Mouse (Mus musculus) stomach, embryonic 16.5 days (tissue): Measurements from ENCODE around the gene Ppip5k2. TPM values are rescaled to one million over a fixed set of nuclear protein-coding genes. Genes with fewer than 3 reads are reported as not detected.
"Not testable (repeated sequence)": the region's sequence is repeated elsewhere in the genome, so short reads cannot be mapped to it uniquely, and the experiment has no call there.

ENCODE experiments used
- ATAC-seq: fragments of 200-750 bp; cut with Nextera tagmentation; 2 replicates; pipeline ENCODE4 v1.8.0; 2017; ENCODE audit warnings: moderate number of reproducible peaks, moderate TSS enrichment; ENCODE audit not compliant: insufficient read depth, low FRiP score
- H3K27ac ChIP-seq: fragments of 300-500 bp; sonication (generic); 2 replicates; pipeline ENCODE4 v1.5.1; 2014; ENCODE audit warnings: low read length
- H3K27me3 ChIP-seq: fragments of 300-500 bp; sonication (generic); 2 replicates; pipeline ENCODE4 v1.6.1; 2014; ENCODE audit warnings: low read length, control low read depth, mixed read lengths; ENCODE audit not compliant: control insufficient read depth, insufficient read depth
- H3K36me3 ChIP-seq: fragments of 300-500 bp; sonication (generic); 2 replicates; pipeline ENCODE4 v1.6.1; 2014; ENCODE audit warnings: low read length; ENCODE audit not compliant: control insufficient read depth, insufficient read depth
- H3K4me1 ChIP-seq: fragments of 300-500 bp; sonication (generic); 2 replicates; pipeline ENCODE4 v1.6.1; 2014; ENCODE audit warnings: low read length, control low read depth, mixed read lengths; ENCODE audit not compliant: control insufficient read depth, insufficient read depth
- H3K4me2 ChIP-seq: fragments of 300-500 bp; sonication (generic); 2 replicates; pipeline ENCODE4 v1.6.1; 2014; ENCODE audit warnings: low read depth, low read length, mixed read lengths
- H3K4me3 ChIP-seq: fragments of 300-500 bp; sonication (generic); replicated peaks from 2 replicates; pipeline ENCODE4 v1.5.1; 2014; ENCODE audit warnings: mild to moderate bottlenecking, low read length
- H3K9ac ChIP-seq: fragments of 300-500 bp; sonication (generic); 2 replicates; pipeline ENCODE4 v1.6.1; 2014; ENCODE audit warnings: low read length
- H3K9me3 ChIP-seq: fragments of 300-500 bp; sonication (generic); replicated peaks from 2 replicates; pipeline ENCODE4 v1.6.1; 2016; ENCODE audit warnings: low read length, control low read depth; ENCODE audit not compliant: control insufficient read depth
- WGBS: fragments of 180-500 bp; shearing (Covaris S2); extraction: QIAGEN DNeasy Blood & Tissue Kit; methylation state at CpG from one replicate; pipeline ENCODE4 v1.1.7; 2014; 5-methylcytosine and 5-hydroxymethylcytosine counted together
- polyA plus RNA-seq: library from polyadenylated mRNA; unstranded; fragments of >200 nt; fragmentation: Nextera tagmentation; extraction: Ambion mirVana; gene quantifications from 2 replicates; pipeline ENCODE4 v1.2.1, GENCODE M21; 2015

The Ppip5k2 gene
- polyA plus RNA-seq, 1 experiment from 2014 or later: 31.0 TPM

DNA sequence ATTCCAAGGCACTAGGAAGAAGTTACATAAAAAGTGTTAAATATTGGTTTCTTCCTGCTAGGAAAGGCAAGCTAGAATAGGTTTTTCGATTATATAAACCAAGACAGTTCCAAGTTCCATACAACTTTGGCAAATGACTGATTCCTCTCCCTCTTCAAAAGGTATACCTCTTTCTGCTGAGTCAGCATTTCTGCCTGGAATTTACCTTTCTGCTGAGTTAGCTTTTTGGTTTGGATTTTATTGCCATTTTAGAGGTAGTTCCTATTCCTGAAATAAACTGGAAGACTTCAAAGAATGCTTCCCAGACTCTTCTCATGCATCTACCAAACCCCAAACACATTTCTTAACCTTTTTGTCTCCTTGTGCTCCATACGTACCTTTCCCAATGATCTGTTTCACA lies 2.1 kb downstream of the Ppip5k2 start:
- Histone ChIP-seq H3K4me2 (peak overlapping the region; percentile 31; the same call in 1 of the 2 replicates), H3K9me3 (no peaks in the 10 kb centered on the region), H3K4me1 (peaks cover 8% of the 10 kb centered on the region; the same call in 1 of the 2 replicates), H3K36me3 (no peaks in the 10 kb centered on the region), H3K9ac (no peak overlapping the region), H3K27me3 (no peaks in the 10 kb centered on the region), H3K4me3 (no peak overlapping the region), H3K27ac (no peak overlapping the region)
- 75% methylated on average over 2 of the region's 2 CpGs for WGBS
- no peak for ATAC-seq

DNA sequence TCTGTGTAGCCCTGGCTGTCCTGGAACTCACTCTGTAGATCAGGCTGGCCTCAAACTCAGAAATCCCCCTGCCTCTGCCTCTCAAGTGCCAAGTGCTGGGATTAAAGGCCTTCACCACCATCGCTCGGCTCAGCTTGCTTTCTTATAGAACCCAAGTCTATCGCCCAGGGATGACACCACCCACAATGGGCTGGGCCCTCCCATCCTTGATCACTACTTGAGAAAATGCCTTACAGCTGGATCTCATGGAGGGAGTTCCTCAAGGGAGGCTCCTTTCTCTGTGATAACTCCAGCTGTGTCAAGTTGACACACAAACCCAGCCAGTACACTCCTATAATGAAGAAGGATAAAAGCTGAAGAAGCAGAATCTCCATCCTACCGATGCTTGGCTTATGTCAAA lies 4.5 kb downstream of the Ppip5k2 start:
- not testable (repeated sequence) for H3K4me1 ChIP-seq, H3K27ac ChIP-seq, H3K36me3 ChIP-seq, ATAC-seq, H3K4me2 ChIP-seq, H3K9ac ChIP-seq, H3K27me3 ChIP-seq, H3K9me3 ChIP-seq, H3K4me3 ChIP-seq
- WGBS: 79% methylated on average over 4 of the region's 4 CpGs

DNA sequence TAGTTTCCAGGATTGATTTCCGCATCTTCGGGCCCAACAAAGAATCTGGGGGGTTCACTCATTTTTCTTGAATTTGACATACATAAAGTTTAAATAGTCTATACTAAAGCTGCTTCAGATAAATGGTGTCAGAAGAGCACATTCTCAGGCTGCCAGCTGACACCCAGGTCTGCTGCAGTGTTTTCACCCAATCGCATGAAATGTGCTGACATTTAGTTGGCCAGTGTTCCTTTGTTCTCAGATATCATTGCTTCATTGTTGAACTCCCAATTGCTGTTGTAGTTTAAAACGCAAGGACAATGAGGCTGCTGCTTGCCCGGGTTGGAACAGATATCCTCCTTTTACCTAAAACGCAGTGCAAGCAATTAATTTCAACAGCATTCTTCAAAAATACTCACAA lies 8.7 kb downstream of the Ppip5k2 start:
- Histone ChIP-seq H3K27me3 (no peaks in the 10 kb centered on the region), H3K4me2 (no peak overlapping the region), H3K9me3 (no peaks in the 10 kb centered on the region), H3K4me1 (no peaks in the 10 kb centered on the region), H3K4me3 (no peak overlapping the region), H3K36me3 (no peaks in the 10 kb centered on the region), H3K9ac (no peak overlapping the region), H3K27ac (no peak overlapping the region)
- WGBS: 80% methylated on average over 6 of the region's 6 CpGs
- no peak for ATAC-seq

DNA sequence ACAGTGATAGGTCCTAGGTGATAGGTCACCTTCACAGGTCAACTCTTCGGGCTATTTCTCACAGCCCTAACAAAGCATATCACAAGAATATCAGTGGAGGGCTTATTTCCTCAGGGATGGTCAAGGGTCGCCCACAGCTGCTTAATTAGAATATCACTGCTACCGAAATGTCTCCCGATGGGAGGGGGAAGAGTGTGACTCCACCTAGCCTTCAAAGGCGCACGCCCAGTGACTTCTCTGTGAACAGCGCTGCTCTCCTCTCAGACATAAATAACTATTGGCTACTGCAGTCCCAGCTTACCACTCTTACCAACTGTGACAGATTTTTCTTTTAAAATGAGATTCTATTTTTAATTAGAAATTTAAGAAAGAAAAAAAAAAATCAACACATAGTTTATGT lies 9.6 kb downstream of the Ppip5k2 start:
- H3K9me3 ChIP-seq: no peaks in the 10 kb centered on the region
- 62% methylated on average over 7 of the region's 7 CpGs for WGBS
- no peak for ATAC-seq

DNA sequence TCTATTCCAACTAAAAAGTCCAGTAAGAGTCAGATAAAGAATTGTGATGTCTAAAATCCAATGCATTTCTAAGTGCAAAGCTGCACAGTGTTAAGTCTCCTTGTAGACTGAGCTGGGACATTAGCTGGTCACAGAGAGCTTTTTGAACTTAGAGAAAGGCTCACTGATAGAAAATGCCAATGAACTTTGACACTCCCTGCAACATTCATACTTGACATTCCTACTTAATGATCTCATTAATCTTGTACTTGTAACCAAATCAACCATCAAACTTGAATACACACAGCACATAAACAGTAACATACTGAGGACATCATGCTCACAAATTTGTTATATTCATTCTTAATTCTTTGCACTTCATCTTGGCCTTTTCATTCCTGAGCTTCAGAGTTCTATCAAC lies 10.4 kb downstream of the Ppip5k2 start:
- no peak for ATAC-seq
- Histone ChIP-seq H3K36me3 (peaks cover 4% of the 10 kb centered on the region; the same call in 1 of the 2 replicates), H3K27ac (no peak overlapping the region), H3K4me2 (no peak overlapping the region), H3K9ac (no peak overlapping the region), H3K9me3 (no peaks in the 10 kb centered on the region), H3K4me1 (no peaks in the 10 kb centered on the region), H3K27me3 (no peaks in the 10 kb centered on the region), H3K4me3 (no peak overlapping the region)

More for the DNA sequence above, 9.6 kb downstream of the Ppip5k2 start:
- Histone ChIP-seq H3K4me1 (no peaks in the 10 kb centered on the region), H3K27me3 (no peaks in the 10 kb centered on the region), H3K27ac (no peak overlapping the region), H3K4me3 (no peak overlapping the region), H3K4me2 (no peak overlapping the region), H3K36me3 (no peaks in the 10 kb centered on the region), H3K9ac (no peak overlapping the region)

DNA sequence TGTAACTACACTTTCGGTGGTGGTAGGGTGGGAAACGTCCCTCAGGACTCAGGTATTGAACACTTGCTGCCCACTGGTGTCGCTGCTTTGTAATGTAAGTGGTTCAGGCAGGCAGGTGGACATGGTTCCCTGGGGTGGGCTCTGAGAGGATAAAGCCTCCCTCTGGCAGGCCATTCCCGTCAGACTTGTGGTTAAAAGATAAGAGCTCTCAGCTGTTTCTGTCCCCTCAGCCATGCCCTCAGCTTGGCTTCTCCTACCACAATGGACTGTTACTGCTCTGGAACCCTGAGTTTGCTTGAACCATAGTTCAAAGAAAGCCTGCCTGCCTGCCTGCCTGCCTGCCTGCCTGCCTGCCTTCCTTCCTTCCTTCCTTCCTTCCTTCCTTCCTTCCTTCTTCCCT lies 15.8 kb downstream of the Ppip5k2 start:
- peaks cover 5% of the 10 kb centered on the region; the same call in 1 of the 2 replicates for H3K36me3 ChIP-seq
- no peak for ATAC-seq
- 65% methylated on average over 4 of the region's 4 CpGs for WGBS
- H3K27me3 ChIP-seq: no peaks in the 10 kb centered on the region
- H3K4me2 ChIP-seq: no peak overlapping the region
- H3K4me1 ChIP-seq: no peaks in the 10 kb centered on the region
- no peak overlapping the region for H3K27ac ChIP-seq
- no peak overlapping the region for H3K9ac ChIP-seq
- H3K9me3 ChIP-seq: no peaks in the 10 kb centered on the region
- no peak overlapping the region for H3K4me3 ChIP-seq

DNA sequence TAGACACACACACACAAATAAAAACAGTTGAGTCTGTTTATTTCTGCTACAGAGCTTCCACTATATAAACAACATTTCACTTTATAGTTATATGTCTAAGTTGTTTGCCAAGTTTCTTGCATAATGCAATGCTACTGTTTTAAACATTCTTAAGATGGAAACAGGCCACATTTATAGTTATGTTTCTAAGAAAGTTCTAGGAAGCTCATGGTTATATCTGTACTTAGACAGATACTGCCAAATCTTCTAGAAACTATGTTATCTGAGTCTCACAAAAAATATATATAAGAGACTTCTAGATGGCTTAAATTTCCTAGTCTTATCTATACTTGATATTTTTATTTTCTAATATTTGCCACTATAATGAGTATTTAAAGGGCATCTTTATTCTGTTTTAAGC lies 17.0 kb downstream of the Ppip5k2 start:
- Histone ChIP-seq H3K9ac (no peak overlapping the region), H3K4me1 (no peaks in the 10 kb centered on the region), H3K4me3 (no peak overlapping the region), H3K36me3 (peaks cover 7% of the 10 kb centered on the region; the same call in 1 of the 2 replicates), H3K4me2 (no peak overlapping the region), H3K9me3 (no peaks in the 10 kb centered on the region), H3K27ac (no peak overlapping the region), H3K27me3 (no peaks in the 10 kb centered on the region)
- no peak for ATAC-seq

DNA sequence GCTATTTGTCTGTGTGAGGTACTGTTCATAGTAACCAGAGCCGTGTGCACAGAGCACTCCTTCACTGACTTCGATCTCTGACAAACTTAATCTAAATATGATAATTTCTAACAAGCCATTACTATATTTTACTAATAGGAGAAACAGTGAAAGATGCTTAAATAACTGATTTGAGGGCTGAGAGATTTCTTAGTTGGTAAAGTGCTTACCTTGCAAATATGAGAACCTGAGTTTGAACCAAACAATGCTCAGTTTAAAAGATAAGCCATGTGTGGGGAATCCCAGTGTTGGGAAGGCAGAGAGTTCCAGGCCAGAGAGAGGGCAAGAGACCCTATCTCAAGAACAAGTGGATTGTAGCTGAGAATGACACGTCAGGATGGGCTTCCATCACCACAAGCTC lies 22.0 kb downstream of the Ppip5k2 start:
- Histone ChIP-seq H3K9me3 (no peaks in the 10 kb centered on the region), H3K27ac (no peak overlapping the region), H3K4me2 (no peak overlapping the region), H3K36me3 (peaks cover 10% of the 10 kb centered on the region; the same call in 1 of the 2 replicates), H3K9ac (no peak overlapping the region), H3K27me3 (no peaks in the 10 kb centered on the region), H3K4me1 (no peaks in the 10 kb centered on the region), H3K4me3 (no peak overlapping the region)
- no peak for ATAC-seq
- 88% methylated on average over 3 of the region's 3 CpGs for WGBS

DNA sequence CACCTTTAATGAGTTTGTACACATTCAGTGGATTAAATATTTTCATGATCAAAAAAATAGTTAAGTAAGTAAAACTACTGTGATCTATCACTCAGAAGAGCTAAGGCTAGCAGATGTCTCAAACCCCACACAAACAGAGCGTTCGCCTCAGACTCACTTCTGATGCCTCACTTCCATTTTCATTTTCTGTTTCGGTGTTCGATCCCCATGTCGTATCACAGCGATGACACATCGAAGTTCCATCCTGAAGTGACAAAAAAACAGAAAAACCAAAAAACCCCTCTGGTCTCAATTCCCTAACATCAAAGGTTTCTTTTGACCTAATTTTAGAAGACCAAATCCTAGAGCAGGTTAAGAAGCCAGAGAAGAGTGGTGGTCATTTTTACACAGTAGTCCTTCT lies 23.9 kb downstream of the Ppip5k2 start:
- no peak overlapping the region for H3K4me3 ChIP-seq
- H3K4me2 ChIP-seq: no peak overlapping the region
- ATAC-seq: no peak
- H3K27ac ChIP-seq: no peak overlapping the region
- H3K4me1 ChIP-seq: no peaks in the 10 kb centered on the region
- no peaks in the 10 kb centered on the region for H3K27me3 ChIP-seq
- H3K36me3 ChIP-seq: peaks cover 10% of the 10 kb centered on the region; the same call in 1 of the 2 replicates
- no peak overlapping the region for H3K9ac ChIP-seq
- 93% methylated on average over 7 of the region's 7 CpGs for WGBS
- no peaks in the 10 kb centered on the region for H3K9me3 ChIP-seq

DNA sequence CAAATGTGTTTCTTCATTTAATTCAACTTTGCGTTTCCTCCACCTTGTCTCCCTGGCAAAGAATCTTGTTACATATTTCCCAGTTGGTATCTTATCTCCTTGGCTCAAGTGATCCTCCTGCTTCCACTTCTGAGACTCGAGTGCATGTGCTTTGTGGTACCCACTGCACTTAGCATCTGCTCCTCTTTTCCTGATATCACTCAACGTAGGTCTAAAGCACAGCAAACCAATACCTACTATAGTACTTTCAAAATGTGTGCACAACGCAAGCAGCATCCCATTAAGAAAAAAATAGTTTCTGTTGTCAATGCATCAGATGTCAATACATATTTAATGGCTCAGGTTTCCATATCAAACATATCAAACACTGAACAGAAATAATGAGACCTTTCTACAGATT lies 24.5 kb downstream of the Ppip5k2 start:
- WGBS: 85% methylated on average over 4 of the region's 4 CpGs
- no peak for ATAC-seq
- H3K27ac ChIP-seq: no peak overlapping the region
- no peaks in the 10 kb centered on the region for H3K27me3 ChIP-seq
- H3K4me3 ChIP-seq: no peak overlapping the region
- H3K4me2 ChIP-seq: no peak overlapping the region
- no peaks in the 10 kb centered on the region for H3K4me1 ChIP-seq
- H3K9me3 ChIP-seq: no peaks in the 10 kb centered on the region
- peaks cover 10% of the 10 kb centered on the region; the same call in 1 of the 2 replicates for H3K36me3 ChIP-seq
- H3K9ac ChIP-seq: no peak overlapping the region
